Mouse (Mus musculus) heart, postnatal 14 days (tissue): ENCODE data around the gene E2f2. TPM values are rescaled to one million over a fixed set of nuclear protein-coding genes. Genes with fewer than 3 reads are reported as not detected.

ENCODE experiments used
- DNase-seq, 2 experiments: peaks; one replicate each; pipeline ENCODE4 v3.0.0; 2021 to 2022
- intact Hi-C: fragments of 180-260 bp; cut with DNase I; formaldehyde crosslinking; loops from one replicate; pipeline ENCODE4 v1.15.1; 2025
- long read RNA-seq, 2 experiments: library from polyadenylated mRNA; stranded (forward); transcript quantifications; one replicate each; pipeline ENCODE4 v2.0.0; 2021
- total RNA-seq, 2 experiments: library from RNA; stranded (reverse); gene quantifications; 2 replicates each; pipeline ENCODE4 v1.2.3; 2021

Gene E2f2
- 10 to 100 TPM in 1 of 2 experiments, 1 to 10 TPM in 1; 9.4 to 10.4 TPM for total RNA-seq
- long read RNA-seq, experiment 1, full-length matches to known transcripts = 3 of 8 reads
- long read RNA-seq, experiment 1, partial matches to known transcripts = 1 of 8 reads
- long read RNA-seq, experiment 1, other reads (novel, unspliced or antisense) = 4 of 8 reads
- long read RNA-seq, experiment 2, full-length matches to known transcripts = 2 of 3 reads
- long read RNA-seq, experiment 2, partial matches to known transcripts = 0 of 3 reads
- long read RNA-seq, experiment 2, other reads (novel, unspliced or antisense) = 1 of 3 reads

DNA sequence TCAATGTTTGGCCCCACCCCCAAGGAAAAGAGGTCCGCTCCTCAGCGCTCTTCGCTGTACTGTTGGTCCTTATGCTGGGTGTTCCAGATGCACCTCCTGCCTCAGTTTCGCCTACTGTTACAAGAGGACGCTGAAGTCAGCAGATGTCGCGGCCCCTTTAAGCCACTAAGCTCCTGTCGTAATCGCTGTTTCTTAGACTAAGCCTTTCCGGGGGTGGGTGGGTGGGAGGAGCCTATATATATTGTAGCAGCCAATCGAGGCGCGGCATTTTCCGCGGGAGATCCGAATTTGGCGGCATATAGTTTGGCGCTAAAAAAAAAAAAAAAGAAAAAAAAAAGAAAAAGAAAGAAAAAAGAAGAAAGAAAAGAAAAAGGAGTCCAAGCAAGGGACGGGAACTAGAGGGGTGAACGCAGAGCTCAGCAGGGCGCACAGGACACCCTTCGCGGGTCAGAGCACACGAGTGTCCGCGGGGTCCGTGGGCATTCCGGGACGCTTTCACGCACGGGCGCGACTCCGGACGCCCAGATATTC is at the start of gene E2f2:
Gene E2f2 (plus strand): TSS at position 384 of the 531 bp plus-strand sequence.
- peak; percentile 71 to 79 for DNase-seq
- intact Hi-C loops = no loop called here

DNA sequence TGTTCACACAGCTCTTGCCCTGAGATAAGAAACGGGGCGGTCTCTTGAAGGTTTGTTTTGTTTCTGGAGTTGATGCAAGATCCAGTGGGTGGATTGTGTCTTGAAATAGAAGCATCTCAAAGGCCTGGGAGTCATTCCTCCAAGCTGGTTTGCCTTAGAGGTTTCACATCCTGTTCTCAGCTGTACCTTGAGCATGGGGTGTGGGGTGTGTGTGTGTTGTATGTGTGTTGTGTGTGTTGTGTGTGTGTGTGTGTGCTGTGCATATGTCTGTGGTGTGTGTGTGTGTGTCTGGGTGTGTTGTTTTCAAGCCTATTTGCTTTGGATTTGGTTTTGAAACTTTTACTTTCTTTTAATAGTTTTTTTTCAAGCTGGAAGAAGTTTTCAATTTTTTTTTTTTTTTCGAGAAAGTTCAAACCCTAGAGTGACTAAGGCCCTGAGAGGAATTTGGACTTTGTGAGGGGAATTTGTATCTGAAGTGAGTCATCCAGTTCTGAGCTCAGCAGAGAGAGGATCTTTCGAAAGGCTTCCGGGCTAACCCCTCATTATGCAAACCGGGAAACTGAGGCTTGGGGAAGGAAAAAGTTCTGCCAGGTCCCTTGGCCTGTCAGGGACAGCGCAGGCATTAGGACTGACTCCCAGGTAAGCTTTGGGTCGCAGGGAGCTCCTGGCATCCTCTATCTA is 48.9 kb upstream of the E2f2 start:
- intact Hi-C loops = no loop called here
- DNase-seq = no peak

DNA sequence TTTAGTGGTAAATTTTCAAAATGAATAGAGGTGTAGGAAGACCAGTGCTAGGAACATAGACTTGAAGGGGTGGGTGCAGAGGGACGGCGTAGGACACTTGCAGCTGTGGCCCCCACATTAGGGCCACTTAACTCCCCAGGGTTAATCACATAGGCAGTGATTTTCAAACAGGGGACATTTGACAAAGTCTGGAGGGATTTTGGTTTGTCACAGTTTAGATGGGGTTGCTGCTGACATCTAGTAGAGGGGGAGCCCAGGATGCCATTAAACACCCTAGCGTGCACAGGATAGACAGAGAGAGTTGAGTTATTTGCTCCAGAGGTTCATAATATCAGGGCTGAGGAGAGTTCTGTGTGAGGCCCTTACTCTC is 48.4 kb upstream of the E2f2 start:
- no peak for DNase-seq
- intact Hi-C loops = no loop called here

DNA sequence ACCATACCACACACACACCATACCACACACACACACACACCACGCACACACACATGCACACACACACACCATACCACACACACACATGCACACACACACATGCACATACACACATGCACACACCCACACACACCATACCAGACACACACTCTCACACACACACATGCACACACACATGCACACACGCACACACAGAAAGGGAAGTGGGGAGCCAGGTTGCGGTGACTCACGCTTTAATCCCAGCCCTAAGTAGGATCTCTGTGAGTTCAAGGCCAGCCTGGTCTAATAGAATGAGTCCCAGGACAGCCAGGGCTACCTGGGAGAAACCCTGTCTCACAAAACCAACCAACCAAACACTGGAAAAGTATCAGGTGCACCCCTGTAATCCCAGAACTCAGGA is 47.6 kb upstream of the E2f2 start:
- no peak for DNase-seq
- intact Hi-C loops = no loop called here

DNA sequence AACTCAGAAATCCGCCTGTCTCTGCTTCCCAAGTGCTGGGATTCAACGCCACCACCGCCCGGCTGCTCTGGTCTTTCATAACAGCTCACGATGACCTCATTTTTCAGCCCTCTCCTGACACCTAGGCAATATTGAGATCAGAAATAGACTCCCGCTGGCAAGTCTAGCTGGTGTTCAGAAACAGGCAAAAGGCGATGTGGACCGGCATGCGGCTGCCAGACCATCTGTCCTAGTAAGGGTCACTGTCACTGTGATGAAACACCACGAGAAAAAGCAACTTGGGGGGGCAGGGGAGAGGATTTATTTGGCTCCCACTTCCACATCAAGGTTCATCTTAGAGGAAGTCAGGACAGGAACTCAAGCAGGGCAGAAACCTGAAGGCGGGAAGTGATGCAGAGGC is 46.7 kb upstream of the E2f2 start:
- intact Hi-C loops = no loop called here
- DNase-seq = no peak

DNA sequence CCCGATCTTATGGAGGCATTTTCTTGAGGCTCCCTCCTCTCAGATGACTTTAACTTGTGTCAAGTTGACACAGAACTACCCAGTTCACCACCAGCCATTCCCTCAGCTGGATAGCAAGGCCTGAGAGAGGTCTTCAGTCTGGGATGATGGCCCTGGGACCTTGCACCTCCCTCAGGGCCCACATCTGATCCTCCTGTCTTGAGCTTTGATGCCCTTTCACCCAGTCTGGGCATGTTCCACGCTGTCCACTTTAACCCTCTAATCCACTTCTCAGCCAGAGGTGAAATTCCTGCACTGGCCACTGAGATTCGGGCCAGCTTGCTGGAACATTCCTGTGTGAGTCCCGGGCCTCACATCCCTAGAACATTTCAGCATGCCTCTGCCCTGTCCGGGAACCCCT is 46.2 kb upstream of the E2f2 start:
- no peak for DNase-seq
- intact Hi-C loops = no loop called here

DNA sequence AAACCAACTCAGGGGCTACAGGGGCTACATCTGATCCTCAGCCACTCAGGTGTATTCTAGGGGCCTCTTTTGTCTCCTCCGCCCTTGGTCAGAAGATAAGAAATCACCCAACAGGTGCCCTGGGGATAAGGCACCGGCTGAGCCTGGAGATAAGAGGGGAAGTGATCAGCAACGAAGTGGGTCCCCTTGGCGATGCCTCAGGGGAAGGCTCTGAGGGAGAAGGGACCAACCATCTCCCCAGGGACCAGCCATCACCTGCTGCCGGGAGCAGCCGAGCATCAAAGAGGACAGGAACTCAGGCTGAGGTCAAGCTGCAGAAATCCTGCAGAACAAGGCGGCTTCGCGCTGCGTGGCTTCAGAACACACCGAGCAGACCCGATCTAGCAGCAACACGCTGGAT is 44.5 kb upstream of the E2f2 start:
- intact Hi-C loops = no loop called here
- no peak for DNase-seq

DNA sequence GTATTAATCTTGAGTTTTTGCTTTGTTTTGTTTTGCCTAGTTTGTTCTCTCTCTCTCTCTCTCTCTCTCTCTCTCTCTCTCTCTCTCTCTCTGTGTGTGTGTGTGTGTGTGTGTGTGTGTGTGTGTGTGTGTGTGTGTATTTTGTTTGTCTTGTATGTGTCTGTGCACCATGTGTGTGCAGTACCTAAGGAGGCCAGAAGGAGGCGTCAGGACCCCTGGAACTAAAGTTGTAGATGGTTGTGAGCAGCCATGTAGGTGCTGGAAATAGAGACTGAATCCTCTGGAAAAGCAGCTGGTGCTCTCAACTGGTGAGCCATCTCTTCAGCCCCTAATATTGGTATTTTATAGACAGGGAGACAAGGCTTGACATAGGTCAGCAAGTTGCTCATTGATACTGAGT is 42.4 kb upstream of the E2f2 start:
- intact Hi-C loops = no loop called here
- DNase-seq = no peak

DNA sequence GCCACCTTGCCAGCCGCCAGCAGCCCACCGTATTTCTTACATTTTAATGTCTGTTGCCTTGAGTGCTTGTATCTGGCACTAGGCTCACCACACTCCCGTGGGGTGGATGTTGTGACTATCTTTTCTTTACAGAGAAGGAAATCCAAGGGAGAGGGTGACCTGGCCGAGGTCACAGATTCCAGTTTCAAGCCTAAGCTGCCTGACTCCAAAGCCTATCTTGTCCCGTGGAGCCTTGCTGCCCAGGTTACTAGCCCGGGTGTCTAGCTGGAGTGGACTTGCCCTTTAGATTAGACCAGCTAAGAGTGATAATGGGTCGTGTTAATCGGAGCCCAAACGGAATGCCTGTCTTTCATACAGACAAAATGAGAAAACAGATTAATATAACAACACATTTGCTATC is 38.4 kb upstream of the E2f2 start:
- intact Hi-C loops = no loop called here
- no peak for DNase-seq

DNA sequence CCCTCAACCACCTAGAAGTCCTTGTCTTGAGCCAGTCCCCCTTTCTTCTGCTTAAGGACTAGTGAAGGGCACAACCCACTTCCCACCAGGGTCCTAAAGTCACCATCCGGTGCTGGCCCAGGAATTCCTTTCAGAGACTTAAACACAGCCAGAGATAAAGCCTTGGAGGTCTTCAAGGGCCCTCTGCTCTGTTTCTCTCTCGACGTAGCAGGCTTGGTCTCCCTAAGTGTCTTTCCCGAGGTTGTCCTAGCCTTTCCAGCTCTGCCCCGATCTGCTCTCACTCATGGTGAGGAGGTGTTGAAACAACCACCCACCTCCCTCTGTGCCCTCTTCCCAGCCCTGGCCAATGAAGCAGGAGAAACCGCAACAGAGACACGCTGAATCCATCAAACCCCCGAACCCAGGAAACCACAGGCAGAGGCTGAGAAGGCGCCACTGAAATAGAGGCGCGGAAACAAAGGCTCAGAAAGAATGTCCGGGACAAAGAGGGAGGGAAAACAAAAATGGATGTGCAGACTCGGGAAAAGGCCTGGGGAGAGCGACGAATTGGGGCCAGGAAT is 37.7 kb upstream of the E2f2 start:
- peak in 1 of 2 experiments; percentile 37 for DNase-seq
- intact Hi-C loops = no loop called here

DNA sequence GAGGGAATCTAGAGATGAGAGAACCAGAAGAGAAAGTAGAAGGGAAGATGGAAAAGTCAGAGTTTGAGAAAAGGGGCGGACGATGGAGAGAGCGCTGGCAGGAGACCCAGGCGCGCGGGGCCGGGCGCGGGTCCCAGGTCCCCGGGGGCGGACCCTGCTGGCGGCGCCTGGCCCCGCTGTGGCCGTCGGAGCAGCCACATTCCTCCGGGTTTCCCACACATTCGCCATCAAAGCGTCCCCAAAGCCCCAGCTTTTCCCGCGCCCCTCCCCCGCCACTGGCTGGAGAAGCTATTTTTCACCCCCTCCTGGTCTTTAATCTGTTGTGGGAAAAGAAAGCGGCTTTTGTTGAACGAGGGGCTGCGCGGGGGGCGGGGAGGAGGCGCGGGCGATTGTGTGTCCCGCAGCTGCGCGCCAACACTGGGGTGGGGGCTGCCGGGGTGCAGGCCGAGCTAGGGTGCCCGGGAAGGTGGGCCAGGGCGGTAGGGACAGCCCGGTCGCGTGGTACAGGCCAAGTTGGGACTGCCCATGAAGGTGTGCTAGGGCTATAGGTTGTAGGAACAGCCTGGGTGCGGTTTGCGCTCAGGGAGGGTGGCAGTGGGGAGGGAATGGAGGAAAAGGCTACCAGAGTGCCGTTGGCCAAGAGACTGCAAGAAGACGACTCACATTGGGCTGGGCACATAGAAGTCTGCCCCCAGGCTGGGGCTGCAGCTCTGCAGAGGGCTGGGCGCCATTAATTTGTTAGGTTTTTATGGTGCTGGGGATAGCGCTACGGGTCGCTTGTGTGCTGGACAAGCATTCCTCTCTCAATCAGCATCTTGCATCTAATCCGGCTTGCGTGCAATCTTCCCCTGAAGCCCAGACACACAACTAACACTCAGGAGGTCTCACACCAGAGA is 37.0 kb upstream of the E2f2 start:
- peak; percentile 73 to 76 for DNase-seq
- intact Hi-C loops = no loop called here

DNA sequence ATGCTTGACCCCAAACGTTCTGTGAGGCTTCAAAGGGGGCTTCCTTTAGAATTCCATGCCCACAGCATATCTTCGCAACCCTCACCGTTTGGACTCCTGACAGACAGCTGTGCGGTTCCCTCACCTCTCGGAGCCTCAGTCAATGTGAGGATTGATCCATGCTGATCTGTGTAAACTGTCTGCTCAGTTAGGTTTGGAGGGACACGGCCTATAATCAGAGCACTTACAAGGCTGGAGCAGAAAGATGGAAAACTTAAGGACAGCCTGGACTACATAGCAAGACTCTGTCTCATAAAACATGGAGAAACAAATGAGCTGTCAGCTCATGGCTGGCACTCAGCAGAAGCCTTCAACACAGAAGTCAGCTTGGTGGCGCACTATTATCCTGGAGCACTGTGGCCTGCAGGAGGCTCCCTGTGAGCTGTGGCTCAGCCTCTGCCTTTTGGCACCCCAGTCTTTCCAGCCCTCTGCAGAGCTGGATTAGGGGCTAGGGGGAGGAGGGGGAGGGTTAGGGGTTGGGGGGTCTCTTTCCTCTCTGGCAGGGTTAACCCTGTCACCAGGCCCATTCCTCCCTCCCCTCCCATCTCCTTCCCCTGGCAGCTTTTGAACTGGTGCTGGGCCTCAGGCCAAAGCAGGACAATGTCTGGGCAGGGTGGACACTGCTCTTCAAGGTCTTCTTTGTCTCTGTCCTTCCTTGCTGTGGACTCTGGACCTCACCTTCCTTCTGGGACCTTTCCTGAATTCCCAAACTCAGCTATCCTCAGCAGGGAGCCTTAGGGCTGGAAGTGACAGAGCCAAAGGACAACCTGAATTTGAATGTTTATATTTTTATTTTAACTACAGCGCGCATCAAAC is 36.1 kb upstream of the E2f2 start:
- peak; percentile 38 for DNase-seq
- intact Hi-C loops = no loop called here

DNA sequence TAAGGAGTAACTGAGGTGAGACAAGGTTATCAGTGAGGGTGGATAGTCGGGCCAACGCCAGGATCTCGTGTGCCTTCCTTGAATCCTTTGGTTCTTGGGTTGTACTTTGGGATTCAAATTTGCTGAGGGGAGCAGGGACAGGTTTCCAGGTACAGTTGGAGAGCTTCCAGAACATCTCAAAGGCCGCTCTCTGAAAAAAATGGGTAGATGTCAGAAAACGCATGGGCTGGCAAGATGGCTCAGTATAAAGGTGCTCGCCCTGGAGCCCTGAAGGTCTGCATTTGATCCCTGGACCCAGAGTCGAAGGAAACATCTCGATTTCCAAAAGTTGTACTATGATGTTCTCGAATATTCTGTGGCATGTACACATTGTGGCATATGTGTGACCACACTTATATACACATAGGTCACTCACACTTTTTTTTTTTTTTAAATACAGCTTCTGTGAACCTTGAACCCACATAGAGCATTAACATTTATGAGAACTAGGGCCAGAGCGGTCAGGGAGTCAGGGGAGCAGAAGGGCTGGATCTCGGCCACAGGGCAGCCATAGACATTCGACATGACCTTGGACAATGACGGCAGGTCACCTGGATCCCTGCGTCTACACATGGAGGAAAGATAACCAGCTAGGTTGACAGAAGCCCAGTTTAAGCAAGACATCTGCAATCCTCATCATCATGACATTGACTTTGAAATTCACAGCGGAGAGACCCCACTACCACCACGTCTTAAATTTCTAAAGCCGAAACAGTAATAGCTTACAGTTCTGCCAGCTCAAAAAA is 32.7 kb upstream of the E2f2 start:
- intact Hi-C loops = no loop called here

DNA sequence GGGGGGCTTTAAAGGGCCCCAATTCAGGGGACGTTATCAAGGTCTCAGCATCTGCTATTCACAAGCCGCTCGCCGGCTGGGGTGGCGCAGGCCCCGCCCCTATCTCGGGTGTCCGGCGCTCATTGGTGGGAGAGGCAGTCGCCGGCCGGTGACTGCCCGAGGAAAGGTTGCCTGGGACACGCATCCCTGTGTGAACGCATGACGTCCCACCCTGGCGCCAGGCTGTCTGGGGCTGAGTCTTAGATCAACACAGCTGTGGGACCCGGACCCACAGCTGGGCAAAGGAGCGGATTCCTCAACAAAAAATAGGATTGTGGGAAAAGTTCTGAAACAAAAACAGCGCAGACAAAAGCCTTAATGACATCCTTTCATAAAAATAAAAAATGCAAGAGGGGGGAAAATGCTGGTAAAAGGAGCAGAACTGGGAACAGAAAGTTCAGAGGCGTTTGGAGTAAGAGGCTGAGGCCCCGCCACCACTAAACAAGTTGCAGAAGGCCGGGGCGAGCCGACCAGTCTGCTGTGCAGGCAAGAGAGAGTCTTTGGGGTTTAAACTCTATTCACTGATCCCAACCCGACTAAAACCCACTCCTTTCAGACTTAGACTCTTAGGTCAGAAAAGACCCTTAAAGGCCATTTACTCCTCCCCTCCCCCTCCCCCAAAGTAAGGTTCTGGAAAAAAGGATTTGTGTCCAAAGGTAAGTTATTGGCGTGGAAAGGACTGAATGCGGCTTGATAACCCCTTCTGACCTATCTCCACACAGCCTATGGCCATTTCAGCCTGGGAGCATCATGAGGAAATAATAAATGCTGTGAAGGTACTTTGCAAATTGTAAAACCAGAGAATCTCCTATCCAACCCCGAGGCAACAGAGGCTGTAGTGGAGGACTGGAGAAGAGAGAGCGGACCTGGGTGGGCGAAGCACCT is 31.6 kb upstream of the E2f2 start:
- peak; percentile 96 for DNase-seq
- intact Hi-C loops = no loop called here

More for the DNA sequence above, 32.7 kb upstream of the E2f2 start:
- peak in 1 of 2 experiments; percentile 36 for DNase-seq

DNA sequence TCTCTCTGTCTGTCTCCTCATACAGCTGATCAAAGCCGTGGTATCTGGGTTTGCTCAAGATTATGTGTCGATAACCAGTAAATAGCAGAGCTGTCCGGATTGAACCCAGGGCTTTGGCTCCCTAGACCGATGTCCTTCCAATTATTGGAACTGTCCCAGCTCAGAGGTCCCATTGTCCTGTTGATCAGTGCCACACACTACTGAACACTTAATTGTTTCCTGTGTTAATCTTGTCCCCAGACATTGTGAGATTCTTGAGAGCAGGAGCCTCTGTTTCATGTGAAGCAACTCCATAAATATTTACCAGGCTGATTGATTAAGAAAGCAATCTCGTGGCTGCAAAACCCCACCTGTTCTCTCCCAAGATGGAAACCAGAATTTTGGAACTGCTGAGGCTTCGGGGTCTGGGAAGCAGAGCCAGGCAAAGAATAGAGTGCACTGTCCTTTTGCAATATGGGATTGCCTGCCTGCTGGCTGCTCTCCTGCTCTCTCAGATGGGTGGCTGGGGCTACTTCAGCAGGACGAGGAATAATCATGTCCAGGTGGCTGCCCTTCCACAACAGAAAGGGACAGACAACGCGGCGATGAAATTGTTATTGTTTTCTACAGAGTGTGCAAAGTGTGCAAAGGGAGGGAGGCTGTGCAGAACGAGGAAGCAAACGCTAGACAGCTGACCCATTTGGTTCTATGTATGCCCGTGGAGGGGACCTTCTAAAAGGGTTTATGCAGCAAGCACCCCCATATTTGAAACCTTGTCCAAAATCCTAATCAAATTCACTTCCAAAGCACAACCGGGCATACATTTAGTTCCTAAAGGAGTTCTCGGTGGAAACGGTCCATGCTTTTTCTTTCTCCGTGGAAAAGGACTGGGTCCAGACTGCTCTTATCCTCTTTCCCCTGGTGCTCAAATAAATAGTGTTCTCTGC is 29.7 kb upstream of the E2f2 start:
- DNase-seq = peak in 1 of 2 experiments; percentile 27

DNA sequence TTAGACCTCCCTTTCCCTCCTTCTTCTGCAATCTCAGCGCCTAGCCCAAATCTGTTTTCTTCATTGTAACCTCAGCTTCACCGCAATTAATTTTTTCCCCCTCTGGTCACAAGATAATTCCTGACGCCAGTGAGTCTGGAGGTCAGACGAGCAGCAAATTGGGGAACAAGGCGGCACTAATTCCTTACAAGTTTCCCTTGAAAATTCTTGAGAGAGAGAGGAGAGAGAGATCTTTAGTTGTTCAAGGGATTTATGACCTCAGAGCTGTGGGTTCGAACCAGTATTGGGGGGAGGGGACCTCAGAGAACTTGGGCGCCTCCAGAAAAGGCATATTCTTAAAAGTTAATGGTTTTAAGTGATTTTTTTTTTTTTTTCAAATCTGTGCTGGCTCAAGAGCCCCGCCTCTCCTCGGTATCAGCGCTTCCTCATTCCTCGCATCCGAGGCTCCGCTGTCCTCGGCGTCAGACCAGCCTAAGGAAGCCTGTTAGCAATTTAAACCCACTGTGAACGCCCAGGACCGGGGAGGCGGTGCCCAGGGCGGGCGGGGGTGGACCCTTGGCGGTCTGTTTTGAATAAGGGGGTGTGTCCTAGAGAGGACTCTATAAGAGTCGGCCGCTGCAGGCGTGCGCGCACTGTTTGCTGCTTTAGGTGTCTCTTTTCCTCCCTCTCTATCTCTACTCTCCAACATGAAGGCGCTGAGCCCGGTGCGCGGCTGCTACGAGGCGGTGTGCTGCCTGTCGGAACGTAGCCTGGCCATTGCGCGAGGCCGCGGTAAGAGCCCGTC is 28.8 kb upstream of the E2f2 start, which contains the start of gene Id3:
Gene Id3 (plus strand): TSS at position 305 of the 784 bp plus-strand sequence.
- peak; percentile 94 for DNase-seq
- intact Hi-C loops = no loop called here

More for the DNA sequence above, 29.7 kb upstream of the E2f2 start:
- intact Hi-C loops = no loop called here
